Mouse (Mus musculus) layer of hippocampus, adult 9-11 months (tissue): ENCODE measurements around the gene Cbx4.

ENCODE experiments used
- DNase-seq: peaks from one replicate; pipeline ENCODE4 v3.0.0; 2022

The Cbx4 gene

DNA sequence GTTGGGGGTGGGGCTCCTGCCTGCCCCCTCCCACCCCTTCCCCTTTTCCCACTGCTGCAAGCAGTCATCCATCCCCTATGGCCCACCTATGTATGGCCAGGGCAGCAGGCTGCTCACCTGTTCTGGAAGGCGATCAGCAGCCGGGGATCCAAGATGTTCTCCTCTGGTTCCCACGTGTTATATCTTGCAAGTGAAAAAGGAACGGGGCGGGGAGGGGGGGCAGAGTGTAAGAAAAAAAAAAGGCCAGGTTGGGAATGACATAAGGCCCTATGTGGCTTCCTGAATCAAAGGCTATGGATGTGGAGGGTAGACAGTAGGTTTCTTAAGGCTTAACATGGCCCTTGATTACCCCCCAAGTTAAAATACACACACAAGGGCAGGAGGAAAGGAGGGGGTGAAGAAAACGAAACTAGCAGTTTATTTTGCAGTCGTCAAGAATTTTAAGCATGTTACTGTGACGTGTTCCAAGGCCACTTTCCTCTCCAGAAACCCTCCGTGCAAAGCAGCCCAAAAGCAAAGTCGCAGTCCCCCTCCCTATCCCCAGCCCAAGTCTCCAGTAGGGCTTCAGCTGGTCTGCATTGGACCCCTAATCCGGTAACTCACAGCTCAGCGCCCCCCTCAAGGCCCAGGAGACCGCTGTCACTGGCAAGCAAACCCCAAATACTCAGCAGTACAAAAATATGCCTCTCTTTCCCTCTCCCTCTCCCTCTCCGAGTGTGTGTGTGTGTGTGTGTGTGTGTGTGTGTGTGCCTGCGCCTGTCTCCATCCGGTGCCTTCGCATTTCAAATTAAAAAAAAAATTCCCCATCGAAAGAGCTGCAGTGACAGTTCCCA is 1.4 kb downstream of the Cbx4 start:
- no peak for DNase-seq

GRCm38 (mm10) chr11:119083724-119084445 is 2.1 kb downstream of the Cbx4 start:
- DNase-seq: peak; percentile 61

- DNase-seq: no peak
These were observed 3.1 kb downstream of the Cbx4 start for GRCm38 (mm10) chr11:119082638-119083599.

DNA sequence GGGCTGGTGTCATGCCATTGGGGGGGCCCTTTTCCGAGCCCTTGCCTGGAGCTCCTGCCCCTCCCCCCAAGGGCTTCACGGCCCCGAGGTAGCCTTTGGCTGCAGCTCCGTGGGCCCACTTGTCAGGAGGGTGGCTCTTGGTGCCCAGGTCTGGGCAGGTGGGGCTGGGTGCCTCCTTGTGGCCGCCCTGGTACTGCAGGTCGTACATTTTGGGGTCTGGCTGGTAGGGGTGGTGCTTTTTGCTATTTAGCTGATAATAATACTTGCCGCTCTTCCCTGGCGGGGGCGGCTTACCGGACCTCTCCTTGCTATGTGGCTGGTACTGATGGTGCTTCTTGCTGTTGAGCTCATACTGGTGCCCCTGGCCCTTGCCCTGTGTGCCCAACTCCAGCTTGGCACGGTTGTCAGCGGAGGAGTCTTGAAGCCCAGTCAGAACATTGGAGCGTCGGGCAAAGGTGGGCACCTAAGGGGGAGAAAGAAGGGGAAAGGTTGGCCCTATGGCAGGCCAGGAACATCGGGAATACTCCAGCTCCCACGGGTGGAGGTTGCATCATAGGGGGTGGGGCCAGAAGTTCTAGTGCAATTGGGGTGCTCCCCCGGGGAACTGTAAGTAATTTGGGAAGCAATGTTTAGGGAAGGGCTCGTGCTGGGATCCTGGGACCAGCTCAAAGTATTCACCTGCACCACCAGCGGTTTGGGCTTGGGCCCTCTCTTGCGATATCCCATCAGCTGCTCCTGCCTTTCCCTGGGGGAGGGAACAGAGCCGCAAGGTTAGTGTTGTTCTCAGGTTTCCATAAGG is 4.0 kb downstream of the Cbx4 start:
- no peak for DNase-seq

DNA sequence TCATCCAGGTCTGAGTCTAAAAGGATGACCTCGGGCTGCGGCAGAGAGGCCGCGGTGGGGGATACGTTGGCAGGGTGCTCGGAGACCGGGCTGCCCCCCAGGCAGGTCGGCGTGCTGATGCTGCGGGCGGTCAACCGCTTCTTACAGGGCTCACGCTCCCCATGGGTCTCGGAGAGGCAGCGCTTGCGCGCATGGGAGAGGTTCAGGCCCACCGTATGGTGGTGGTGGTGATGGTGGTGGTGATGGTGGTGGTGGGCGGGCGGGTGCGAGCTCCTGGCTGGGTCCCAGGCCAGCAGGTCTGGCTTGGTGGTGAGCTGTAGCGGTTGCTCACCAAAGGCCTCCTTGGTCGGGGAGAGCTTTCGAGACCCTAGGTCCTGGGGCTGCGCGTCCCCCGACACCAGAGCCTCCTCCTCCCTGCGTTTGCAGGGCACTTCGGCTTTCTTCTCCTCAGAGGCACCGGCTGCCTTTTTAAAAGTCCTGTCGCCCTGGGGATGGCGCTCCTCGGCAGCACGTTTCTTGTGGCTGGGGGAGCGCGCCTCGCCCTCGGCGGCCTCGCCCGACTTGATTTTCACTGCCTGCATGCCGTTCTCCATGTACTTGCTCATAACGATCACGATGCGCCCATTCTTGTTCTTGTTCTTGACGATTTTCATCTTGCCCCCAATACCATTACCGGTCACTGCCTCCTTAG is 4.7 kb downstream of the Cbx4 start:
- no peak for DNase-seq

- DNase-seq: no peak
These were observed 5.4 kb downstream of the Cbx4 start for GRCm38 (mm10) chr11:119080461-119081147.

GRCm38 (mm10) chr11:119079445-119079837 is 6.6 kb downstream of the Cbx4 start:
- DNase-seq: no peak

DNA sequence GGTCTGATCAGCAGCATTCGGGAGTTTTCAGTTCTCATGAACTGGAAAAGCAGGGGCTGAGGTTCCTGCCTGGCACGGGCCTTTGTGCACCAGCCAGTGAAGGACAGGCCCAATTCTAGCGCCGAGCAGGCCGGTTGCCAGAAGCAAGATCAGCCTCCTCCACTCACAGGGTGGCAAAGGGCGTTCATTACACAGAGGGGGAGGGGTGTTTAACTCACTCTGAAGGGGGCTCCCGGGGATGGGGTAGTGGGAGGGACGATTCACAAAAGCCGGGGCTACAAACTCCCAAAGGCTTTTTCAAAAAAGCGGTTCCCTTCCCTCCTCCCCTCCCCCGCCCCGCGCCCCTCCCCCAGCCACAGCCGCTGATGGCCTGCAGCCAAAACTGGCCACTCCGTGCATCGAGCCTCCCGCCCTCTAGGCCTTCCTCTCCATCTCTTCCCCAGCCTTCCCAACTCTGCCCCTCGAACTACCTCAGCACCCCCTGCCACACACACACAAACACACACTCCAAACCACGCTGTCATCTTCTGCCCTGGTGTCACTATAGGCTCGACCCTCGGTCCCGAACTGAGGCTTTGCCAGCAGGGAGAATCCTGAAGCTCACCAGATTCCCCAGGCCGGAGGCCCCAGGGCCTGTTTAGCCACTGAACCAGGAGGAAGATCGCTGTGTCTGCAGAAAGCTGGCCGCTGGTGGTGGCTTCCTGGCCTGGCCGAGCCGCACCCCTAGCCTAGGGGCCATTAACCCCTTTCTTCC is 7.2 kb downstream of the Cbx4 start:
- peak; percentile 62 for DNase-seq

GRCm38 (mm10) chr11:119077755-119078154 is 8.3 kb downstream of the Cbx4 start:
- DNase-seq: no peak

DNA sequence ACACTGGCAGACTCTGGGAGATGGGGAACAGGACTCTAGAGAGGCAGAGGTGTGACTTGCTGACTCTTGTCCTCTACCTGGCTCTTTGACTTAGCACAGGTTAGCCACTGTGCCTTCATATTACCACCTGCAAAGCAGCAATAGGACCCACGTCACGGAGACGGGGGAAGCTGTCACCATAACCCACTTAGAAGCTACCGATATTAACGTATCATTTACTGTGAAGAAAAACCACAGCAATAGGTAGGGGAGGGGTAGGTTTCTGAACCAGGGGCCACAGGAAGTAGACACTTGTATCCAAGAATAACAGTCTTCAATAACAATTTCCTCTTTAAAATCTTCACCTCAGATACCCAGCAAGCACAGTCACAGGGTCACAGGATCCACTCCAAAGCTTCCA is 10.2 kb downstream of the Cbx4 start:
- no peak for DNase-seq

GRCm38 (mm10) chr11:119073876-119074433 is 12.1 kb downstream of the Cbx4 start:
- DNase-seq: no peak

DNA sequence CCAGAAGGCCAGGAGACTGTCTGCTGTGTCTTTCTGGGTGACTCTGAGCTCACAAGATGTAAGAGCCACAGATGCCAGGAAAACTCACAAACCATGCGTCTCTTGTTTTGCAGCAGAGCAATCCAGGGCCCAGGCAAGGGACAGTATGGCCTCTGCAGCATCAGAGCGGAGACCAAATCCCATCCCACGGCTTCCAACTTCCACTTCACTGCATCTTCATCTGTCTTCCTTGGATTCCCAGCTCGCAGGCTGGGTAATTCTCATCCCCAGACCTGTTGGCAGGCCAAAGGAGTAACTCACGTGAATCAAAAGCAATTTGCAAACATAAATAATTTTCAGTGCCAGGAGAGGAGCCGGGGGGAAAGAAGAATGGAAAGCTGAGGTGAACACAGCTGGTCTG is 13.0 kb downstream of the Cbx4 start:
- no peak for DNase-seq

GRCm38 (mm10) chr11:119072239-119072638 is 13.8 kb downstream of the Cbx4 start:
- no peak for DNase-seq

- DNase-seq: no peak
These were observed 19.2 kb downstream of the Cbx4 start for GRCm38 (mm10) chr11:119066841-119067240.

GRCm38 (mm10) chr11:119059256-119059655 is 26.8 kb downstream of the Cbx4 start:
- no peak for DNase-seq

- DNase-seq: no peak
These were observed 27.7 kb downstream of the Cbx4 start for GRCm38 (mm10) chr11:119058041-119058995.

GRCm38 (mm10) chr11:119057291-119057690 is 28.7 kb downstream of the Cbx4 start:
- no peak for DNase-seq
